Mouse (Mus musculus): ENCODE data around the gene Ect2.

- TF ChIP-seq CTCF (IDR thresholded peaks at IDR 0.05; ENCODE audit: low read depth, low read length) (no peak), POLR2A (IDR thresholded peaks at IDR 0.05; ENCODE audit: extremely low read depth, insufficient read depth, low read length) (no peak)
These were observed 42.0 kb upstream of the Ect2 start for GRCm38 (mm10) chr3:27195573-27196227.

Measured in liver, adult 2 months (tissue).